Mouse (Mus musculus) hindbrain, embryonic 15.5 days (tissue): ENCODE data around the gene Pard3b. TPM values are rescaled to one million over a fixed set of nuclear protein-coding genes. Genes with fewer than 3 reads are reported as not detected.

Experiments
- ATAC-seq: fragments of 200-750 bp; cut with Nextera tagmentation; 2 replicates; pipeline ENCODE4 v1.8.0; 2017; ENCODE audit warnings: low read depth, moderate number of reproducible peaks, moderate TSS enrichment; ENCODE audit not compliant: low FRiP score
- H3K27ac ChIP-seq: fragments of 300-500 bp; sonication (generic); replicated peaks from 2 replicates; pipeline ENCODE4 v1.5.1; 2015; ENCODE audit warnings: mild to moderate bottlenecking, inconsistent platforms
- H3K27me3 ChIP-seq: fragments of 300-500 bp; sonication (generic); 2 replicates; pipeline ENCODE4 v1.6.1; 2015; ENCODE audit warnings: control low read depth, inconsistent platforms
- H3K36me3 ChIP-seq: fragments of 300-500 bp; sonication (generic); 2 replicates; pipeline ENCODE4 v1.6.1; 2015; ENCODE audit warnings: control low read depth, inconsistent platforms
- H3K4me1 ChIP-seq: fragments of 300-500 bp; sonication (generic); replicated peaks from 2 replicates; pipeline ENCODE4 v1.6.1; 2015; ENCODE audit warnings: control low read depth, inconsistent platforms
- H3K4me2 ChIP-seq: fragments of 300-500 bp; sonication (generic); 2 replicates; pipeline ENCODE4 v1.6.1; 2015; ENCODE audit warnings: moderate library complexity, mild to moderate bottlenecking, inconsistent platforms
- H3K4me3 ChIP-seq: fragments of 300-500 bp; sonication (generic); 2 replicates; pipeline ENCODE4 v1.5.1; 2015; ENCODE audit warnings: mild to moderate bottlenecking, inconsistent platforms
- H3K9ac ChIP-seq: fragments of 300-500 bp; sonication (generic); 2 replicates; pipeline ENCODE4 v1.6.1; 2015; ENCODE audit warnings: inconsistent platforms
- H3K9me3 ChIP-seq: fragments of 300-500 bp; sonication (generic); 2 replicates; pipeline ENCODE4 v1.6.1; 2016; ENCODE audit warnings: control low read depth, inconsistent platforms
- WGBS: fragments of 180-500 bp; shearing (Covaris S2); methylation state at CpG from one replicate; pipeline ENCODE4 v1.1.7; 2015; 5-methylcytosine and 5-hydroxymethylcytosine counted together
- polyA plus RNA-seq: library from polyadenylated mRNA; unstranded; fragments of >200 nt; fragmentation: Nextera tagmentation; extraction: Ambion mirVana; gene quantifications from 2 replicates; pipeline ENCODE4 v1.2.1, GENCODE M21; 2015

Pard3b gene
- polyA plus RNA-seq, 1 experiment from 2014 or later, result 9.0 TPM

DNA sequence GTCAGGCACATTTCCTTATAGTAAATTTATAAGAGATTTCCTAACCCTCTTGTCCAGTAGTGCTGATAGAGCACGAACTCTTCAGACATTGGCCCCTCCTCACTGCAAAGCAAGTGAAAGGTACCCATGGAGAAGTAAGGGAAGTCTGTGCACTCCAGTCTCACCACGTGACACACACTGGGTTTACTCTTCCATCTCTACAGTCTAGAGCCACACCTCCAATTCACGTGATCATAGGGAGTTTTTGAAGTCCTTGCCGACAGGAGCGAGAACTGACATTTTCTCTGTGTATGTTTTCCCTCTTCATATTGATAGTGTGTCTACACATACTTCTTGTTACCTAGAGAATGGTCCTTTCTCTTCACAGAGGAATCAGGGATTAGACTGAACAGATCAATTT is 689.1 kb downstream of the Pard3b start:
- H3K9ac ChIP-seq, result no peak overlapping the region
- WGBS, result 88% methylated on average over 5 of the region's 5 CpGs
- H3K27me3 ChIP-seq, result no peaks in the 10 kb centered on the region
- H3K36me3 ChIP-seq, result no peaks in the 10 kb centered on the region
- H3K4me2 ChIP-seq, result no peak overlapping the region
- no peak overlapping the region for H3K4me3 ChIP-seq
- no peak for ATAC-seq
- no peaks in the 10 kb centered on the region for H3K4me1 ChIP-seq
- no peak overlapping the region for H3K27ac ChIP-seq
- H3K9me3 ChIP-seq, result no peaks in the 10 kb centered on the region

DNA sequence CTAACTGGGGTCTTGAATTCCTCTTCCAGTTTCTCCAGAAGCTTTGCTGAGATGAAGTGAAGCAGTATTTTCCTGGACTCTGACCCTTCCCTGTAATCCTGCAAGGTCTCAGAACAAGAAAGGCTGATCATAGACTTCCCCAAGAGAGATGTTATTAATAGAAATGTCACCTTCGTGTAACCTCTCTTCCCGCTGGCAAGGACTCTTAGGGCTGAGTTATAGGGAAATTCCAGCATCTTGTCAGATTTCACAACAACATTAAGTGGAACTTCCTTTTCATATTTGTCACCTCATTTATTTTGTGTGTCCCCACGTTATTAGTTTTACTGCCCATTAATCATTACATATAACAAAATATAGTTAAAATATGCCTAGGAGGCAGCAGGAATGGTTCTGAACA is 690.2 kb downstream of the Pard3b start:
- Histone ChIP-seq H3K27me3 (no peaks in the 10 kb centered on the region), H3K4me3 (no peak overlapping the region), H3K36me3 (no peaks in the 10 kb centered on the region), H3K27ac (no peak overlapping the region), H3K9me3 (no peaks in the 10 kb centered on the region), H3K9ac (no peak overlapping the region), H3K4me1 (no peaks in the 10 kb centered on the region), H3K4me2 (no peak overlapping the region)
- 71% methylated on average over 3 of the region's 3 CpGs for WGBS
- ATAC-seq, result no peak

DNA sequence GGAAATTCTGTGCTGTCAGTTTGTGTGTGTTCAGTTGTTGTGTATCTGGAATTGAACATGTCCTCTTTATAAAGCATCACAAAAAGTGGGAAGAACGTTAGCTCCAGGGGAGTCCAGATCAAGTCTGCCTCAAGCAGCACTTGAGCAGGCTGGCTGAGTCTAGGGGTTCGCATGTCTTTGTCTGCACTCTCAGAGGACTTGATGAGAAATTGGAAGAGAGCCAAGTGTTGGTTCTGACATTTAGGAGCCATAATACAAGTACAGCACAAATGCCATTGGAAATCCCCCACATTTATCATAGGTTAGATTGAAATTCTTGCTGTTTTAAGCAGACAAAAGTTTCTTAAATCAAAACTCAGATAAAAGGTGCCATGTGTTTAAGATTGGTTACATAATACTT is 694.4 kb downstream of the Pard3b start:
- no peaks in the 10 kb centered on the region for H3K36me3 ChIP-seq
- 30% methylated on average over 2 of the region's 2 CpGs for WGBS
- no peak overlapping the region for H3K27ac ChIP-seq
- no peak overlapping the region for H3K4me3 ChIP-seq
- no peaks in the 10 kb centered on the region for H3K27me3 ChIP-seq
- H3K9ac ChIP-seq, result no peak overlapping the region
- ATAC-seq, result no peak
- no peak overlapping the region for H3K4me2 ChIP-seq
- no peaks in the 10 kb centered on the region for H3K9me3 ChIP-seq
- H3K4me1 ChIP-seq, result no peaks in the 10 kb centered on the region

DNA sequence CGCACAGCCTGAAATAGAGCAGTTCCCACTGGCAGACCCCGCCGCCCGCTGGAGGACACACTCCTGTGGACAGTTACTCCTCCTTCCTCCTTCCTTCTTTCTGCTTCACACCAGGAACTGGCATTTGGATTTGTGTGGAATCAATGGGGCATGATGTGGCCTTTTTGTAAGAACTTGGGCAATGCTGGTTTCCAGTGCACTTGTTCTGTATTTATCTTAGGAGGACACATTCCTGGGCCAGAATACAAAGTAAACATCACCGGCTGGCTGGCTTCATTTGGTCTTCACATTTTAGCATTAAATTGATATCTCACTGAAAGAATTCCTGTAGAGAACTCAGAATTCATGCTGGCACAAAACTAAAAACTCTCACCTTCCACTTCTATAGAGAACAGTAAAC is 695.6 kb downstream of the Pard3b start:
- Histone ChIP-seq H3K4me1 (no peaks in the 10 kb centered on the region), H3K4me3 (no peak overlapping the region), H3K9ac (no peak overlapping the region), H3K27me3 (no peaks in the 10 kb centered on the region), H3K9me3 (no peaks in the 10 kb centered on the region), H3K36me3 (no peaks in the 10 kb centered on the region), H3K27ac (no peak overlapping the region), H3K4me2 (no peak overlapping the region)
- WGBS, result 53% methylated on average over 5 of the region's 5 CpGs
- no peak for ATAC-seq

DNA sequence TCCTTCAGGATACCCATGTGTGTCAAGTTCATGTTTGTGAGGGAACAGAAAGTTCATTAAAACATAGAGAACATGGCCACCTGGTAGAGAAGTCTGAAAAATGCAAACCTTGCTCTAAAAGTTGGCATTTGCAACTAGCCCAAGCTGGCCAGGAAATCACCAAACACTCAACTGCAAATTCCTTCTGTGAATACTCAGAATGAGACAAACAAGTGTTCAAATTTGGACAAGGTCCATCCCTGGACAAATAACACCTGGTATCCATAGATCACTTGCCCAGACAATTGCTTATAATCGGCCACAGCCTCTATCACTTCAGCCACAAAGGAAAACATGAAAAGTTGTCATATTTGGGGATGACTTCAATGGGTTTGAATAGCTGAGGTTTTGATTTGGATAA is 701.6 kb downstream of the Pard3b start:
- no peak for ATAC-seq
- Histone ChIP-seq H3K4me1 (no peaks in the 10 kb centered on the region), H3K4me2 (no peak overlapping the region), H3K36me3 (no peaks in the 10 kb centered on the region), H3K27ac (no peak overlapping the region), H3K9me3 (no peaks in the 10 kb centered on the region), H3K4me3 (no peak overlapping the region), H3K27me3 (no peaks in the 10 kb centered on the region), H3K9ac (no peak overlapping the region)
- WGBS, result 83% methylated on average over 1 of the region's 1 CpGs

DNA sequence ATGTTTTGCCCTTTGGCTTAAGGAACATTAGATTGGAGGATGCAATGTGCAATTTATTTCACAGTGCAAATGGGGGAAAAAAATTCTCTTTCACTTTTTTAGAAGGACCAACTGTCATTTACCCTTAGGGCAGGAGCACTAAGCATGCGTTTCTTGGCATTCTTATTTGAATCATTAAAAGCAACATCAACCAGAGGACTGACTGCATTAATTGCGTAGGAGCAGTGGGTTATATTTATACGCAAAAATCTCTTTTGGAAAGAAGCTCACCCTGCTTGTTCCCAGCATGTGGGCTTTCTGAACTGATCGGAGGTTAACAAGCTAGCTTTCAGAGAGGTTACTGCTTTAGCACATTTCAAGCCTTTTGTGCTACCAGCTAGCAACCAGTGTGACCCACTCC is 705.7 kb downstream of the Pard3b start:
- H3K4me3 ChIP-seq, result no peak overlapping the region
- no peak overlapping the region for H3K4me2 ChIP-seq
- H3K9me3 ChIP-seq, result no peaks in the 10 kb centered on the region
- H3K9ac ChIP-seq, result no peak overlapping the region
- H3K27ac ChIP-seq, result no peak overlapping the region
- no peaks in the 10 kb centered on the region for H3K36me3 ChIP-seq
- H3K27me3 ChIP-seq, result no peaks in the 10 kb centered on the region
- ATAC-seq, result no peak
- WGBS, result 44% methylated on average over 4 of the region's 4 CpGs
- no peaks in the 10 kb centered on the region for H3K4me1 ChIP-seq

DNA sequence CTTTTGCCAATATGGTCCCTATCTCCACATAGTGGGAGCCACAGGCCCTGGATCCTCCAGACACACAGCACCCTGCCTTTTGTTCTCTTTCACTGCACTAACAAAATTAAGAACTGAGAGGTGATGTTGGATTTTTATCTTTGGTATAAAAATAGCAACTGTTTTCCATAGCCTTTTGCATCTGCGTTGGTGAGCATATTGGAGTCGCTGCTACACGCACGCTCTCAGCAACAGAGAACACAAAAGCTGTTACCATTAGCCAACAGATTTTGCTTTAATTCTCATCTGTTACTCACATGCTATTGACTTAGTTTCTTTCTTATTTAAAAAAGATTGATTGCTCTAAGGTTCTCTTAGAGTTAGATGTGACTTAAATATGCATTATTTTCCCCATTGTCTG is 709.7 kb downstream of the Pard3b start:
- Histone ChIP-seq H3K27me3 (no peaks in the 10 kb centered on the region), H3K27ac (no peak overlapping the region), H3K9ac (no peak overlapping the region), H3K4me2 (no peak overlapping the region), H3K4me3 (no peak overlapping the region), H3K9me3 (no peaks in the 10 kb centered on the region), H3K36me3 (no peaks in the 10 kb centered on the region), H3K4me1 (no peaks in the 10 kb centered on the region)
- whole genome bisulfite sequencing, result 70% methylated on average over 4 of the region's 4 CpGs
- ATAC-seq, result no peak

DNA sequence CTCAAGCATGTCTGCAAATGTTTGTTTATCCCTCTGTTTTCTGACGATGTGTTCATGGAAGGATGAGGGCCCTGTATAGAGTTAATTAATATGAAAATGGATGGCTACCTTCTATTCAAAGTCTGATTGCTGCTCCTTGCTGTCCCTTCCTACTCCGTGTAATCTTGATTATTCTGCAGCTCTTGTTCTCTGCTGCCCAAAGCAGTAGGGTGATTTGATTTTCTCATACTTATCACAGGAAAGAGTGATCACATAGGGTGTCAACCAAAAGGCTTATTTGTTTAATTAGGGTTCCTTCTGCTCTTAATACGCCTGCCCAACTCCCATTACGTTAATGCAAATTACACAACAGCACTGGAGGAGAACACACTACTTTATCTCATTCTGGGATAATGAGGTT is 716.9 kb downstream of the Pard3b start:
- no peaks in the 10 kb centered on the region for H3K9me3 ChIP-seq
- H3K36me3 ChIP-seq, result no peaks in the 10 kb centered on the region
- no peak overlapping the region for H3K9ac ChIP-seq
- H3K4me2 ChIP-seq, result no peak overlapping the region
- H3K4me3 ChIP-seq, result no peak overlapping the region
- H3K4me1 ChIP-seq, result 0 out of 2 replicates have a peak, but pooled peaks cover 5% of the 10 kb centered on the region
- WGBS, result 21% methylated on average over 4 of the region's 4 CpGs
- no peaks in the 10 kb centered on the region for H3K27me3 ChIP-seq
- ATAC-seq, result no peak
- H3K27ac ChIP-seq, result no peak overlapping the region

DNA sequence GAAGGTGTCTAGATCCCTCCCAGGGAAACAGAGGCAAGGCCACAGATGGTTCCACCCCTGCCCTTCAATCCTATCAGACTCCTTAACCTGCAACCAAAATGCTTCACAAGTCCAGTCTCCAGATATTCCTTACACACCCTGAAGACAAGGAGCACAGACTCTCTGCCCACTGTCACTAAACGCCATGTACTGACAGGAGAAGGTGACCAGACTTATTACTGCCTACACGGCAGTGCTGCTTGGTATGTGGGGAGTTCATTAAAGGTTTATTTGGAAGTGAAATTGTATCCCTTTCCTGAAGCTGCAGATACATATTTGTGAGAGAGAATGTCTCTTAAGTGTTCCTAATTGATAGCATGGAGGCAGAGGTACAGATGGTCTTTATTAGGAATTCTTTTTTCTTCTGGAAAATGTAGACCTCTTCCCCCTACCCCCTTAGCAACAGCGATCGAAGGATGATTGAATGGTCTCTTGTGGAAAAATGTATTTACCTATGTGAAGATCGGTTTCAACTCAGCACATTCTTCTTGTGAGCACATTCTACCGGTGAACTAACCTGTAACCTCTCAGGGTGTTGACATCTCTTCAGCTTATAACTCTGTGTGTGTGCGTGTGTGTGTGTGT is 735.9 kb downstream of the Pard3b start:
- no peaks in the 10 kb centered on the region for H3K27me3 ChIP-seq
- H3K4me2 ChIP-seq, result no peak overlapping the region
- H3K9ac ChIP-seq, result no peak overlapping the region
- no peaks in the 10 kb centered on the region for H3K36me3 ChIP-seq
- no peaks in the 10 kb centered on the region for H3K4me1 ChIP-seq
- no peak overlapping the region for H3K27ac ChIP-seq
- 79% methylated on average over 7 of the region's 7 CpGs for WGBS
- H3K9me3 ChIP-seq, result no peaks in the 10 kb centered on the region
- no peak overlapping the region for H3K4me3 ChIP-seq
- no peak for ATAC-seq

DNA sequence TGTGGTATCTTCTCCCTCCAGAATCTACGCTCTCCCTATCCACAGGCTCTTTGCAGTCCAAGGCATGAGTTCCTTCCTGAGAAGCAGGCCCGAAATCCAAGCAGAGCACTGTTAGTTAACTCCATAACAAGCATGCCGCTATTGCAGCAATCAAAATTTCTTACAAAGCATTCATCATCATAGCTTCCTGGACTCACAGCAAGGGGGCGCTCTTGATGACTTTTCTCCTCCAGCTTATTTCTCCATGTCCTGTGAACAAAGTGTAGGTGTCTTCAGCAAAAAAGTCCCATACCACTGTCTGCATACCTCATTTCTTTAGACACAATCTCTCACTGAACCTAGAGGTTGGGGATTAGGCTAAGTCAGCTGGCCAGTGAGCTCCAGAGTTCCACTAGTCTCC is 739.7 kb downstream of the Pard3b start:
- no peaks in the 10 kb centered on the region for H3K36me3 ChIP-seq
- H3K27ac ChIP-seq, result no peak overlapping the region
- H3K4me2 ChIP-seq, result no peak overlapping the region
- ATAC-seq, result no peak
- no peaks in the 10 kb centered on the region for H3K4me1 ChIP-seq
- H3K9ac ChIP-seq, result no peak overlapping the region
- H3K9me3 ChIP-seq, result no peaks in the 10 kb centered on the region
- H3K4me3 ChIP-seq, result no peak overlapping the region
- no peaks in the 10 kb centered on the region for H3K27me3 ChIP-seq
- 87% methylated on average over 4 of the region's 4 CpGs for WGBS

DNA sequence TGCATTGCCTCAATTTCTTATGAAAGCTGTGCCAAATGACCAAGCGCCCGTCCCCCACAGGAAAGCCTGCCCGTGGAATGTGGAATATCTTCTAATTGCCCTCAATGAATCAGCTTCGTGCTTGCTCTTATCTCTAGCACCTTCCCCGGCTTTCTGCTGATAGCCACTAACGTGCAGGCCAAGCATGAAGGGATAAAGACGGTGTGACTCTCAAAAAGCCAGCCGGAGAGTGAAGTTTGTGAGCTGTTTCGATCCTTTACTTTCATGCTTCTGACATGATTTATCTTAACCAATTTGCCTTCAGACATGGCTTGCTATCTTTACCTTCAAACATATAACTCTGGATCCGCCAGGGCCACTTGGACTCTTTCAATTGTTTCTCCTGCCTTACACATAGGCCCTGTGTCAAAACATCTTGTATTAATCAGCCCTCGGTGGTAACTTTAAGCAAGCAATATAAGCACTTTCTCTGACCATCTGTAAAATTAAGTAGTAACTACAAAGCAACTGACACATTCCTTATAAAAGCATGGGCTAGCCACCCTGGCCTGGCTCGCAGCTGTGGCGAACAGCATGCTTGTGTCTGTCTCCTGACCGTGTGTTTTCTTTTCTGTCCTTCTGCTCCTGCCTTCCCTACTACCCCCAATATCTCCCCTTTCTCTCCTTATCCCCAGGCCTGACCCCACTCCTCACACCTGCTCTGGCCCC is 744.3 kb downstream of the Pard3b start:
- Histone ChIP-seq H3K9me3 (no peaks in the 10 kb centered on the region), H3K4me2 (no peak overlapping the region), H3K9ac (no peak overlapping the region), H3K4me1 (no peaks in the 10 kb centered on the region), H3K36me3 (no peaks in the 10 kb centered on the region), H3K4me3 (no peak overlapping the region), H3K27ac (no peak overlapping the region), H3K27me3 (no peaks in the 10 kb centered on the region)
- 70% methylated on average over 14 of the region's 14 CpGs for WGBS
- ATAC-seq, result no peak

DNA sequence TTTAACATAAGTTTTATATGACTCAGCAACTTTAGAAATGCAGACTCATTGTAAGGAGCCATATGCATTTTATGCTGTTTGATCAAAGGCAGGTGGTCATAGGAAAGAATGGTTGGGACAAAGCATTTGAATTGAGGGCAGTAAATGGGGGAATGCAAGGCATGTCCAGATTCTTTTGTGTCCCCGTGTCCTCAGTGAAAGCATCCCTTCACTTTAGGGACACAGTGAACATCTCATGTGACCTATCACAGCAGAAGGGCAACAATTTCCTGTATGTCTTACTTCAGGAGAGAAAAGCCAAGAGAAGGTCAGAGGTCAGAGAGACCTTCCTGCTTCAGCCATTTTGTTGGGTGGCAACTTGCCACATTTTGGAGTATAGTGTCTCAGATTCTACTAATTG is 745.6 kb downstream of the Pard3b start:
- Histone ChIP-seq H3K27ac (no peak overlapping the region), H3K36me3 (no peaks in the 10 kb centered on the region), H3K9me3 (no peaks in the 10 kb centered on the region), H3K27me3 (no peaks in the 10 kb centered on the region), H3K9ac (no peak overlapping the region), H3K4me2 (no peak overlapping the region), H3K4me3 (no peak overlapping the region), H3K4me1 (no peaks in the 10 kb centered on the region)
- WGBS, result 61% methylated on average over 1 of the region's 1 CpGs
- ATAC-seq, result no peak

DNA sequence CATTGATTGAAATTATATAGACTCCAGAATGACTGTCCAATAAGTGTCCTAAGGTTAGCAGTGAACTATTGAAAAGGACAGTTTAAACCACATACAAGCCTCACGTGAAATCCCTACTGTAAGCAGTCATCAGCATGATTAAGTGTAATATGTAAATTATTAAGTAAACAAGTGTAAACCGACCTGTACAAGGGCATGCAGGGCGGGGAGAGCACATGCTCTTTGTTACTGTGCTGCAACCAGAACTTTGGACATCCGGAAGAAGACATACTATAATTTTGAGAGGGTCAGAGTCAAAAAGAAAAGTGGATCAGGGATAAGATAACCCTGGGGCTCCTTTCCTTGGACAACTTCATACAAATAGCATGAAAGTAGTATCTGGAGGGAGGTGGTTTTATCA is 749.4 kb downstream of the Pard3b start:
- no peak overlapping the region for H3K9ac ChIP-seq
- H3K9me3 ChIP-seq, result no peaks in the 10 kb centered on the region
- no peak overlapping the region for H3K4me2 ChIP-seq
- WGBS, result 84% methylated on average over 4 of the region's 4 CpGs
- ATAC-seq, result no peak
- H3K36me3 ChIP-seq, result no peaks in the 10 kb centered on the region
- H3K27me3 ChIP-seq, result no peaks in the 10 kb centered on the region
- H3K4me3 ChIP-seq, result no peak overlapping the region
- no peak overlapping the region for H3K27ac ChIP-seq
- no peaks in the 10 kb centered on the region for H3K4me1 ChIP-seq
